Mouse (Mus musculus): ENCODE results near the gene Nup214. TPM values are rescaled to one million over a fixed set of nuclear protein-coding genes. Genes with fewer than 3 reads are reported as not detected.

Gene Nup214
- polyA plus RNA-seq, 1 experiment from 2014 or later = 110 TPM

DNA sequence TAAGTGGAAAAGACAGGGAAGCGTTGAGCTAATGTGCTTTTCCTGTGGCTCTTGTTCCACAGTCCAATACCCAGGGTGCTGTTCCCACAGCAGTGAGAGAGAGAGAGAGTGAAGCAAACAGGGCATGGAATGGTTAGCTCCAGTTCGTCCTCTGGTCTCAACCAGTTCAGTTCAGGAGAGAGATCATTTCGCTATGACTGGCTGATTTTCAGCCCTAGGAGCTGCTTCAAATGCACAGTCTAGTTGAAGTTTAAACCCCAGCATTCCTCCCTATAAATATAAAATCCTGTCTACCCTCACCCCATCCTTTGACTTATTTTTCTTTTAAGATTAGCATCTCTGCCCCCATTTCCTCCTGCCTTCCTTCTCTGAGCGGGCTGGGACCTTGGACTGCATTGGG is 1.6 kb upstream of the Nup214 start:
- H3K27me3 ChIP-seq (ENCODE audit: poor library complexity, severe bottlenecking) = no peaks in the 10 kb centered on the region
- H3K36me3 ChIP-seq (replicated peaks) = peaks cover 64% of the 10 kb centered on the region
- DNase-seq (ENCODE audit: extremely low spot score, low spot score) = no peak
- no peaks in the 10 kb centered on the region for H3K9me3 ChIP-seq
- 91% methylated on average over 4 of the region's 4 CpGs for WGBS
- peaks cover 18% of the 10 kb centered on the region for H3K4me1 ChIP-seq
- no peak overlapping the region for H3K4me3 ChIP-seq
- H3K27ac ChIP-seq = no peak overlapping the region

DNA sequence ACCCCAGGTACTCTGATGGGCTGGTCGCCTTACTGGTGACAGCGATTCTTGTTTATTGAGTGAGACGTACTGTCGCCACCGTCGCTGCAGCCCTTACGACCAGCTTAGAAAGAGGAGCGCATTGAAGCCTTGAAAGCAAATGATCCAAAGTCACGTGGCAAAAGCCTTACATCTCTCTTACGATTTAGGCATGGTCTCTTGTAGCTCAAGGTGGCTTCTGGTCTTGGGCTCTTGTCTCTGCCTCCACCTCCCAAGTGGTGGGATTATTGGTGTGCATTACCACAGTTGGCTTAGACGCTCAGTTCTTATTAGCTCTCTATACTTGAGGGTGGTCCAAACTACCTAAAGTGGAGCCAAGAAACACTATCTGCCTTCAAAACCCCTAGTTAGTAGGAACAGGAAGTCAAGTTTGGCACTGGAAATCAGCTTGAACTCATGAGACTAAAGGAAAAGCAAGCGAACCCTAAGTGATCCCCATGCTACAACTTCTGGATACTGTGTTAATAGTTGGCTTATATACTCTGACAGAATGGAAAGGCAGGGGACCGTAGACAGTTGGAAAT is 654 bp downstream of the Nup214 start:
- Histone ChIP-seq H3K9me3 (no peaks in the 10 kb centered on the region), H3K4me3 (peak overlapping the region; percentile 90), H3K36me3 (replicated peaks) (peaks cover 64% of the 10 kb centered on the region), H3K4me1 (peaks cover 18% of the 10 kb centered on the region), H3K27me3 (ENCODE audit: poor library complexity, severe bottlenecking) (no peaks in the 10 kb centered on the region), H3K27ac (peak overlapping the region; percentile 91)
- no peak for DNase-seq (ENCODE audit: extremely low spot score, low spot score)
- 11% methylated on average over 13 of the region's 13 CpGs for WGBS

DNA sequence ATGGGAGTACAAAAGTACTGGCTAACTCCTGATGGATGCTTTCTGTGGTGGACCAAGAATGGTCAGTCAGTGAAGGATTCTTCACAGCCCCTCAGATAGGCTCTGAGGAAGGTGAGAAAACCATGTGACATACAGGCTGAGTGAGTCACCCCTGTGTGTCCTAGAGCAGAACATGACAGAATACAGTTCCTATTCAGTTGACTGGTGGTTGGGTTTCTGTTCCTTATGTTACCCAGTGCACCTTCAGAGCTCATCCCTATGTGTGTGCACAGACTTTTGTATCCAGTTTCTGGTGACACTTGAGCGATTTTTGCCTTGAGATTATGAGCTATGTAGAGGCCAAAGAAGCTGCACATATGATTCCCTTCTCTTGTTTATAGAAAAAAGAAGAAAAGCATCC is 13.5 kb downstream of the Nup214 start:
- H3K27me3 ChIP-seq (ENCODE audit: poor library complexity, severe bottlenecking) = no peaks in the 10 kb centered on the region
- peaks cover 98% of the 10 kb centered on the region for H3K36me3 ChIP-seq (replicated peaks)
- H3K9me3 ChIP-seq = no peaks in the 10 kb centered on the region
- no peaks in the 10 kb centered on the region for H3K4me1 ChIP-seq
- 86% methylated on average over 1 of the region's 1 CpGs for WGBS
- DNase-seq (ENCODE audit: extremely low spot score, low spot score) = no peak
- no peak overlapping the region for H3K4me3 ChIP-seq
- H3K27ac ChIP-seq = no peak overlapping the region

DNA sequence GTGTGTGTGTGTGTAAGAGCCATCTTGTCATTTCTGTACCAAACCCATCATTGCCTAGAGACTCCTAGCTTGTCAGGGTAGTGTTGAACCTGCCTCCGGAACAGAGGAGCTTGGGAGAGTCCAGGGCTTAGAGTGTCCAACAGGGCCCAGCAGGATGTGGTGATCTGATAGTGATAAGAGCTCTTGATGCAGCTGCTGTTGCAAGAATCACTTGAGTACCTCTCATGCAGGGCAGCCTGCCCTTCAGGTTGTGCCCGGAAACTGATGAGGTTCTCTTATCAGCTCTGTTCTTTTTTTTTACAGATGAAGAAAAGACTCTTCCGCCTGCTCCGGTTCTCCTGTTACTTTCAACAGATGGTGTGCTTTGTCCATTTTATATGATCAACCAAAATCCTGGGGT is 16.7 kb downstream of the Nup214 start:
- no peaks in the 10 kb centered on the region for H3K9me3 ChIP-seq
- WGBS = 97% methylated on average over 4 of the region's 4 CpGs
- no peaks in the 10 kb centered on the region for H3K4me1 ChIP-seq
- DNase-seq (ENCODE audit: extremely low spot score, low spot score) = no peak
- no peak overlapping the region for H3K4me3 ChIP-seq
- H3K27ac ChIP-seq = no peak overlapping the region
- no peaks in the 10 kb centered on the region for H3K27me3 ChIP-seq (ENCODE audit: poor library complexity, severe bottlenecking)
- peaks cover 98% of the 10 kb centered on the region for H3K36me3 ChIP-seq (replicated peaks)

DNA sequence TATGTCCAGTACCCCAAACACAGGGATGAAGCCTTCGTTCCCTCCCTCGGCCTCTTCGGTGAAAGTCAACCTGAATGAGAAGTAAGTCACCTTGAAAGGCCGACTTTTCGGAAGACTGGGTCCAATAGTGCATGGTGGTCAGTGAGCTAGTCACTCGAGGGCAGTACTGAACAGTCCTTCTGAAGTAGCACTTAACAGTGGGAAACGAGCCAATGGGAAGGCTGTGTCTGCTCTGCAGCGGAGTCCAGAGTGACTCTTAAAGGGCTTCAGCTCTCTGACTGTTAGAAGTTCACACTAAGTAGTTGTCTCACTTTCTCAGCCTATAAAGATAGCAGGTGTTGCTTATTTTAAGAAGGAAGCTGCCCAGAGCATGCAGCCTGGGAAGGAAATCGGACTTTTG is 20.7 kb downstream of the Nup214 start:
- Histone ChIP-seq H3K4me1 (no peaks in the 10 kb centered on the region), H3K4me3 (no peak overlapping the region), H3K27ac (no peak overlapping the region), H3K27me3 (ENCODE audit: poor library complexity, severe bottlenecking) (no peaks in the 10 kb centered on the region), H3K36me3 (replicated peaks) (peaks cover 100% of the 10 kb centered on the region), H3K9me3 (no peaks in the 10 kb centered on the region)
- 96% methylated on average over 9 of the region's 9 CpGs for WGBS
- no peak for DNase-seq (ENCODE audit: extremely low spot score, low spot score)

DNA sequence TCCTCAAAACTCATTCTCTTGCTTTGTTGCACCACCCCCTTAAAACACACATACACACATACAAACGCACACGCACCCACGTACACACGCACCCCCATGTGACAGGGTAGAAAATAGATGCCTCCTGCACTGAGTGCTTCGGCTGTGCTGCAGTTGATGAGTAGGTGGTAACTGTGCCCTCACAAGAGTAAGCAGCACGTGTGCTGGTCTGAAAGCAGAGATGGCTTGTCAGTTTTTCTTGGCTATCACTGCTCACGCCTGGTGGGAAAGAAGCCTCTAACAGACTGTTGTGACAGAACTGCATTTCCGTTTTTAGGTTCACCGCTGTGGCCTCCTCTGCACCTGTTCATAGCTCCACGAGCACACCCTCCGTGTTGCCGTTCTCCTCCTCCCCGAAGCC is 21.8 kb downstream of the Nup214 start:
- no peak overlapping the region for H3K27ac ChIP-seq
- DNase-seq (ENCODE audit: extremely low spot score, low spot score) = no peak
- H3K36me3 ChIP-seq (replicated peaks) = peaks cover 99% of the 10 kb centered on the region
- no peak overlapping the region for H3K4me3 ChIP-seq
- no peaks in the 10 kb centered on the region for H3K9me3 ChIP-seq
- H3K27me3 ChIP-seq (ENCODE audit: poor library complexity, severe bottlenecking) = no peaks in the 10 kb centered on the region
- no peaks in the 10 kb centered on the region for H3K4me1 ChIP-seq
- WGBS = 96% methylated on average over 13 of the region's 13 CpGs

DNA sequence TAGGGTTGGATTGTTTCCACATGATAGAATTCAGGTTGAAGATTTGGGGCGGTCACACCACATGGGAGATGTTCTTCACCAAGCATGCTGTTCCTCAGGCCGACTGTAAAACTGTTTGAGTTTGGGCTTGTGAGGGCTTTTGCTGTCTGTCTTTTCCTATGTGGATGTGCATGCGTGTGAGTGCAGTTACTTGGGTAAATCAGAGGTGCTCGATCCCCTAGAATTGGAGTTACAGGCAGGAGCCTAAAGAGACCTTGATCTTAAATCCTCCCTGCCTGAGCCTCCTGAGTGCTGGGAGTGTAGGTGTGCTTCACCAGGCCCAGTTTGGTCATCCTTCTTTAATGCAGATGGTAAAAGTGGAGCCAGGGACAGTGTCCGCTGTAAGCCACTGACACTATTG is 23.3 kb downstream of the Nup214 start:
- 90% methylated on average over 5 of the region's 5 CpGs for WGBS
- no peak overlapping the region for H3K4me3 ChIP-seq
- H3K27ac ChIP-seq = no peak overlapping the region
- H3K4me1 ChIP-seq = no peaks in the 10 kb centered on the region
- DNase-seq (ENCODE audit: extremely low spot score, low spot score) = no peak
- H3K9me3 ChIP-seq = no peaks in the 10 kb centered on the region
- peaks cover 92% of the 10 kb centered on the region for H3K36me3 ChIP-seq (replicated peaks)
- H3K27me3 ChIP-seq (ENCODE audit: poor library complexity, severe bottlenecking) = no peaks in the 10 kb centered on the region

DNA sequence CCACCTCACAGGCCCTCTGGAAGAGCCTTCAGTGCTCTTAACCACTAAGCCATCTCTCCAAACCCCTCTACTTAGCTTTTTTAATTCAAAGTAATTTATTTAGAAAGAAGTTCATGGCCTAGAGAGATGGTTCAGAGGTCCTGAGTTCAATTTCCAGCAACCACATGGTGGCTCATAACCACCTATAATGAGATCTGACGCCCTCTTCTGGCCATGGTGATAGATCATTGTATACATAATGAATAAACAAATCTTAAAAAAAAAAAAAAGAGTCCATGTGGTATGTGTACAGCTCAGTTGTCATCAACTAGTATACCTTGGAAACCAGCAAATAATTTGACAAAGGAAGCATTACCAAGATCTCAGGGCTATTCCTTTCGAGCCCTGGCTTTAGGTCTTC is 24.2 kb downstream of the Nup214 start:
- Histone ChIP-seq H3K27ac (no peak overlapping the region), H3K4me3 (no peak overlapping the region), H3K9me3 (no peaks in the 10 kb centered on the region), H3K4me1 (no peaks in the 10 kb centered on the region), H3K36me3 (replicated peaks) (peaks cover 92% of the 10 kb centered on the region), H3K27me3 (ENCODE audit: poor library complexity, severe bottlenecking) (no peaks in the 10 kb centered on the region)
- no peak for DNase-seq (ENCODE audit: extremely low spot score, low spot score)
- 77% methylated on average over 2 of the region's 2 CpGs for WGBS

DNA sequence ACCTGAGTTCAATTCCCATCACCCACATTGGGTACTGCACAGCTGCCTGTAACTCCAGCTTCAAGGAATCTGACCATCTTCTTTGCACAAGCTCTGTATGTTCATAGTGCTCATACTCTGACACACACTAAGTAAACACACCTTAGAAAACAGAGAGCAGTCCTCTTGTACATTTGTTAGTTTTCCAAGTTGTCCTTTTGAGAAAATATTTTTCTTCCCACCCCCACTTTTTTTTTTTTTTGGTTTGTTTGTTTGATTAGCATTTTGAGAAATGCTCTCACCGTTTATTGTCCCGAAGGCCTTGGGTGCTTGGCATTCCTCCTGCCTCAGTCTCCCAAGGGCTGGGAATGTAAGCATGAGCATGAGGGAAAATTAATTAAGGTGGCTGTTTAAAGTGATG is 34.1 kb downstream of the Nup214 start:
- Histone ChIP-seq H3K27ac (no peak overlapping the region), H3K4me1 (no peaks in the 10 kb centered on the region), H3K9me3 (no peaks in the 10 kb centered on the region), H3K27me3 (ENCODE audit: poor library complexity, severe bottlenecking) (no peaks in the 10 kb centered on the region), H3K4me3 (no peak overlapping the region), H3K36me3 (replicated peaks) (peaks cover 97% of the 10 kb centered on the region)
- 92% methylated on average over 2 of the region's 2 CpGs for WGBS
- DNase-seq (ENCODE audit: extremely low spot score, low spot score) = no peak

DNA sequence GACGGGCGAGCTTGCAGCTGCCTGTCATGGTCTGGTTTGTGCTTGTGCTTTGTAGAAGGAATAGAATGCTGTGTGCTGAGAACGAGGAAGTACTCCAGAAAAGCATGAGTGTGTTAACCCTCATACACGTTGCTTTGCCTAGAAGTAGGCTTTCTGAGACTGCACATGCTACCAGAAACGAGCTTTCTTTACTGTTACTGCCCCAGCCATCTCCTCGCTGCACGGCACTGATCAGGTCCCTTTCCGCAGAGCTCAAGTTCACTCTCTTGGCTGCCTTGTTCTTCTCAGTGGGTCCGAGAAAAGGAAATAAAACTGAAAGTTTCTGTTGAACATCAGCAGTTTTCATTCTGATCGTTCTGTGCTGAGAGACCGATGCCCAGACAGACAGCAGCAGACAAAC is 34.5 kb downstream of the Nup214 start:
- Histone ChIP-seq H3K4me1 (no peaks in the 10 kb centered on the region), H3K27ac (no peak overlapping the region), H3K27me3 (ENCODE audit: poor library complexity, severe bottlenecking) (no peaks in the 10 kb centered on the region), H3K4me3 (no peak overlapping the region), H3K9me3 (no peaks in the 10 kb centered on the region), H3K36me3 (replicated peaks) (peaks cover 97% of the 10 kb centered on the region)
- no peak for DNase-seq (ENCODE audit: extremely low spot score, low spot score)
- 92% methylated on average over 11 of the region's 11 CpGs for WGBS

DNA sequence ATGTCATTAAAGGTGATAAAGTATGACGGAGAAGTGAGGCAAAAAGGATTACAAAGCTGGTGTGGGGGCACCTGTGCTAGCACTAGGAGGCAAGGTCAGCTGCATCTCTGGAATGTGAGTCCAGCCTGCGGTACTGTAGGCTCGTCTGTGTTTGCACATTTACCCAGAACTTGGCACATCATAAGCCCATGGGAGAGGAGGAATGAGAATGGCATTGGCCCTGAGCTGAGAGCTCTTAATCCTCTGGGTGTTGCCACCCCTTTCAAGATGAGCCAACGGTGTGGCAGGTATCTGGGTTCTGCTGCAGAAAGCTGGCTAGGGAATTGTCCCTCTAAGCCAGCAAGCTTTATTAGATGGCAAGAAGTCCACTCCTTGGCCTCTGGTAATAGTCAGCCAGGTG is 45.5 kb downstream of the Nup214 start:
- H3K27ac ChIP-seq = no peak overlapping the region
- H3K4me1 ChIP-seq = no peaks in the 10 kb centered on the region
- peaks cover 96% of the 10 kb centered on the region for H3K36me3 ChIP-seq (replicated peaks)
- H3K9me3 ChIP-seq = no peaks in the 10 kb centered on the region
- DNase-seq (ENCODE audit: extremely low spot score, low spot score) = no peak
- H3K27me3 ChIP-seq (ENCODE audit: poor library complexity, severe bottlenecking) = no peaks in the 10 kb centered on the region
- 91% methylated on average over 4 of the region's 4 CpGs for WGBS
- no peak overlapping the region for H3K4me3 ChIP-seq

DNA sequence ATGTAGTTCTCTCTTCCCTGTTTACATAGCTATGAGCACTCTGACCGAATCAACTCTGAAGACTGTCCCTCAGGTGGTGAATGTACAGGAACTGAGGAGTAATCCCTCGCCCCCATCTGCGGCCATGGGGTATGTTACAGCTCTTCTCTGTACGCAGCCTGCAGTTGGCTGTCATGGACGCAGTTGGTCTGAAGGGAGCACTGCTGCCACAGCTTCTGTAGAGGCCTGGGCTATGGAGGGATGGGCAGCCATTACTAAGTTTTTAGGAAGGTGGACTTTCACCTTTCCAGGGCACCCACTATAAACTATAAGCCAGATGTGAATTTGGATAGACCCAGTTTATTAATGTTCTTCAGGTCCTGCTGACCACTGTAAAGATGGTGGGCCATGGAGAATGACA is 46.0 kb downstream of the Nup214 start:
- Histone ChIP-seq H3K27me3 (ENCODE audit: poor library complexity, severe bottlenecking) (no peaks in the 10 kb centered on the region), H3K27ac (no peak overlapping the region), H3K9me3 (no peaks in the 10 kb centered on the region), H3K36me3 (replicated peaks) (peaks cover 96% of the 10 kb centered on the region), H3K4me1 (no peaks in the 10 kb centered on the region), H3K4me3 (no peak overlapping the region)
- no peak for DNase-seq (ENCODE audit: extremely low spot score, low spot score)
- 93% methylated on average over 5 of the region's 5 CpGs for WGBS

DNA sequence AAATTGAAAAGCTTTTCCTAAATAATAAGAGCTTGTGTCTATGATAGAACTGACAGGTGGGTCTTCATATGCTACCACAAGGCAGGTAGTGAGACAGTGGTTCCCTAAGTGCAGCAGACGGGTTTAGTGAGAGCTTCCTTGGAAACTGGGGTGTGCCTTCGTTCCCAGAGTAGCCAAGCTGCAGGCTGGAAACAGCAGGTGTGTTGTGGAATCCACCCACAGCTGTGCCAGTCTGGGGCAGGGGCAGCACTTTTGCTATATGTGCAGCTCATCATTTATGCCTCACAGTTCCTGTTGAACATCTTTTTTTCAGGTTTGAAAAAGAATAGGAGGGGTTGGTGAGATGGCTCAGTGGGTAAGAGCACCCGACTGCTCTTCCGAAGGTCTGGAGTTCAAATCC is 50.1 kb downstream of the Nup214 start:
- DNase-seq (ENCODE audit: extremely low spot score, low spot score) = no peak
- Histone ChIP-seq H3K9me3 (no peaks in the 10 kb centered on the region), H3K4me3 (no peak overlapping the region), H3K4me1 (no peaks in the 10 kb centered on the region), H3K27me3 (ENCODE audit: poor library complexity, severe bottlenecking) (no peaks in the 10 kb centered on the region), H3K27ac (no peak overlapping the region), H3K36me3 (replicated peaks) (peaks cover 92% of the 10 kb centered on the region)
- WGBS = 91% methylated on average over 4 of the region's 4 CpGs

DNA sequence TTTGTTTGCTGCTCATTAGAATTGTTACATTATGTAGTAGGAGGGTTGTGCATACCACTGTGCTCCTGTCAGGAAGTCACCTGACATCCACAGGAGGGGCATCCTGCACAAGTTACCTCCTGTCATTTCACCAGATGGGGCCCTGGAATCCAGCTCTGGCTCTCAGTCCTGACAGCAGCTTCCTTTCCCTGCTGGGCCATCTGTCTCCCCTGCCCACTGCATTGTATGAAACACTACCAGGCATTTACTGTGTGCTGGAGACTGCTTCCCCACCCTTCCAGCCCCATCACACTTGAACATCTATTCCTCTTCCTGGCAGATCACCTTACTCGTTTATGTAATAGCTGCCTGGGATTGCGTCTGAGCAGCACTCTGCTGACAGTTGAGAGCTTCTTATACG is 55.4 kb downstream of the Nup214 start:
- 85% methylated on average over 3 of the region's 3 CpGs for WGBS
- no peak overlapping the region for H3K4me3 ChIP-seq
- H3K4me1 ChIP-seq = no peaks in the 10 kb centered on the region
- no peak overlapping the region for H3K27ac ChIP-seq
- H3K27me3 ChIP-seq (ENCODE audit: poor library complexity, severe bottlenecking) = no peaks in the 10 kb centered on the region
- DNase-seq (ENCODE audit: extremely low spot score, low spot score) = no peak
- H3K9me3 ChIP-seq = no peaks in the 10 kb centered on the region
- peaks cover 94% of the 10 kb centered on the region for H3K36me3 ChIP-seq (replicated peaks)

Measured in forebrain, embryonic 10.5 days (tissue).